Mouse (Mus musculus): ENCODE data around the gene Man1a2. TPM values are rescaled to one million over a fixed set of nuclear protein-coding genes. Genes with fewer than 3 reads are reported as not detected.

The Man1a2 gene
- polyA plus RNA-seq, 1 experiment, result 4.9 TPM

DNA sequence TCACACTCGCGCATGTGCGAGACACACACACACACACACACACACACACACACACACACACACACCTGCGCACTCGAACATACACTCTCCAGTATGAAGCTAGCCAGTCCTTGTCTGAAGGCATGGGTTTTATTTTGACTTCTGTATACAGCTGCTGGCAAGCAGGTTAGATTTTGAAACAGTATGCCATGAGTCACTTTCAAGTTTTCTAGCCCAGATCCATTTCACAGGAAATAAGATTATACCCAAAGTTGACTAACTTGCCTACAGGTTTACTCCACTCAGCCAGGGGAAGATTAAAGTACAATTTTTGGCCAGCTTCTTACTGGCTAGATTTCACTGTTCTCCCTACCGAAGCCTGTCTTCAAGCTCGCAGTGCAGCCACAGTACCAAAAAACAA is 125.9 kb downstream of the Man1a2 start:
- no peak overlapping the region for H3K4me2 ChIP-seq (ENCODE audit: low read depth)
- no peak overlapping the region for H3K4me3 ChIP-seq
- H3ac ChIP-seq (ENCODE audit: control insufficient read depth, insufficient read length), result no peak overlapping the region
- TF ChIP-seq REST (IDR thresholded peaks at IDR 0.05; ENCODE audit: insufficient read depth, insufficient read length) (no peak), CEBPB (IDR thresholded peaks at IDR 0.05; ENCODE audit: insufficient read depth, poor library complexity, severe bottlenecking) (no peak), TCF12 (IDR thresholded peaks at IDR 0.05; ENCODE audit: insufficient read depth, poor library complexity, severe bottlenecking) (no peak), E2F4 (IDR thresholded peaks at IDR 0.05; ENCODE audit: insufficient read depth) (no peak), MYOG (IDR thresholded peaks at IDR 0.05; ENCODE audit: control insufficient read depth in 1 of 3, insufficient read depth in 1 of 3, insufficient read length in 2 of 3, low read depth in 2 of 3) (no peak), TCF3 (IDR thresholded peaks at IDR 0.05; ENCODE audit: insufficient read length, low read depth) (no peak), POLR2A (IDR thresholded peaks at IDR 0.05; ENCODE audit: insufficient read length, low read depth) (no peak), SRF (IDR thresholded peaks at IDR 0.05; ENCODE audit: control insufficient read depth, insufficient read length, low read depth) (no peak), MAX (IDR thresholded peaks at IDR 0.05; ENCODE audit: low read depth) (no peak), POLR2AphosphoS2 (IDR thresholded peaks at IDR 0.05; ENCODE audit: insufficient read length, low read depth) (no peak), MYOD1 (IDR thresholded peaks at IDR 0.05; ENCODE audit: control insufficient read depth in 1 of 3, insufficient read length in 2 of 3, low read depth in 2 of 3) (no peak), USF1 (IDR thresholded peaks at IDR 0.05; ENCODE audit: low read depth) (no peak)
- H3K27me3 ChIP-seq (ENCODE audit: control insufficient read depth, insufficient read depth, insufficient read length), result no peaks in the 10 kb centered on the region
- H3K36me3 ChIP-seq (ENCODE audit: control insufficient read depth, insufficient read depth), result peaks cover 4% of the 10 kb centered on the region
- H3K79me2 ChIP-seq (ENCODE audit: control insufficient read depth, insufficient read depth), result no peaks in the 10 kb centered on the region

DNA sequence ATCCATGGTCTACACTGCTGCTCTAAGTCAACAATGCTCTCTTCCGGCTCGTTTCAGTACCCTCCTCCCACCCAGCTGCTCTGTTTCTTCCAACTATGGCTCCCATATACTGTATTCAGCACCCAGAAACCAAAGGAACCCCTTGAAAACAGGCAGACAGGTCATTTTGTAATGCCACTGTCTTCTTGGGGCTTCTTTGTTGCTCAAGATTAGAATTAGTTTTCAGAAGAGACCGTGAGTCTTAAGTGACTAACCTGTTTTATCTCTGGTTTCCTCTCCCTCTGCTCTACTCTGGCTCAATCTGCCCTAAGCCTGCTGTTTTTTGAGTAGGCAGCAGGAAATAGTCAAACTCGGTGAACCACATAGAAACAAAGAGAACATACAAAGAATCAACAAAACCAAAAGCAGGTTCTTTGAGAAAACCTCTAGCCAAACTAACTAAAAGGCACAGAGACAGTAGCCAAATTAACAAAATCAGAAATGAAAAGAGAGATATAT is 127.0 kb downstream of the Man1a2 start:
- TF ChIP-seq POLR2A (IDR thresholded peaks at IDR 0.05; ENCODE audit: insufficient read length, low read depth), result no peak
- no peak for TF ChIP-seq MAX (IDR thresholded peaks at IDR 0.05; ENCODE audit: low read depth)
- no peak for TF ChIP-seq TCF12 (IDR thresholded peaks at IDR 0.05; ENCODE audit: insufficient read depth, poor library complexity, severe bottlenecking)
- no peak for TF ChIP-seq MYOD1 (IDR thresholded peaks at IDR 0.05; ENCODE audit: control insufficient read depth in 1 of 3, insufficient read length in 2 of 3, low read depth in 2 of 3)
- no peak for TF ChIP-seq REST (IDR thresholded peaks at IDR 0.05; ENCODE audit: insufficient read depth, insufficient read length)
- no peak for TF ChIP-seq CEBPB (IDR thresholded peaks at IDR 0.05; ENCODE audit: insufficient read depth, poor library complexity, severe bottlenecking)
- TF ChIP-seq SRF (IDR thresholded peaks at IDR 0.05; ENCODE audit: control insufficient read depth, insufficient read length, low read depth), result no peak
- TF ChIP-seq E2F4 (IDR thresholded peaks at IDR 0.05; ENCODE audit: insufficient read depth), result no peak
- no peak for TF ChIP-seq TCF3 (IDR thresholded peaks at IDR 0.05; ENCODE audit: insufficient read length, low read depth)
- no peak for TF ChIP-seq MYOG (IDR thresholded peaks at IDR 0.05; ENCODE audit: control insufficient read depth in 1 of 3, insufficient read depth in 1 of 3, insufficient read length in 2 of 3, low read depth in 2 of 3)
- no peak for TF ChIP-seq POLR2AphosphoS2 (IDR thresholded peaks at IDR 0.05; ENCODE audit: insufficient read length, low read depth)
- TF ChIP-seq USF1 (IDR thresholded peaks at IDR 0.05; ENCODE audit: low read depth), result no peak
- Histone ChIP-seq H3ac (ENCODE audit: control insufficient read depth, insufficient read length) (no peak overlapping the region), H3K4me2 (ENCODE audit: low read depth) (no peak overlapping the region), H3K27me3 (ENCODE audit: control insufficient read depth, insufficient read depth, insufficient read length) (no peaks in the 10 kb centered on the region), H3K36me3 (ENCODE audit: control insufficient read depth, insufficient read depth) (peaks cover 4% of the 10 kb centered on the region), H3K79me2 (ENCODE audit: control insufficient read depth, insufficient read depth) (no peaks in the 10 kb centered on the region), H3K4me3 (no peak overlapping the region)

DNA sequence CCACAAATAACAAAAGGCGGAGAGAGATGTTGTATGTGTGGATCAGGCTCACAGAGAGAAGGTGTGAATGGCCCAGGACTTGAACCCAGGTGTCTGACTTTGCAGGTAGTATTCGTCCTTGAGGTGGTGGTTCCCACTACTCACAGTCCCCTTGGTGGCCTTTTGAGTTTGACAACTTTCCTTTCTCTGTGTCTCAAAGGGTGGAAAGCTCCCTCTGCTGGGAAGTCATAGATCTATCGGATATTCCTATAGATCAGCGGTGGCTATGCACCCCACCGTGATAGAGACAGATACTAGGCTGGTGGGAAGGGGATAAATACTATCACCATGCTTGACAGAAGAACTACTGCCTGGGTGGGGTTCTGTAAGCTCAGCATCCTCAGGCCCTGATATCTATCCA is 130.5 kb downstream of the Man1a2 start:
- Histone ChIP-seq H3K4me2 (ENCODE audit: low read depth) (no peak overlapping the region), H3K79me2 (ENCODE audit: control insufficient read depth, insufficient read depth) (no peaks in the 10 kb centered on the region), H3K36me3 (ENCODE audit: control insufficient read depth, insufficient read depth) (no peaks in the 10 kb centered on the region), H3ac (ENCODE audit: control insufficient read depth, insufficient read length) (no peak overlapping the region), H3K27me3 (ENCODE audit: control insufficient read depth, insufficient read depth, insufficient read length) (no peaks in the 10 kb centered on the region), H3K4me3 (no peak overlapping the region)
- TF ChIP-seq SRF (IDR thresholded peaks at IDR 0.05; ENCODE audit: control insufficient read depth, insufficient read length, low read depth), result no peak
- no peak for TF ChIP-seq POLR2AphosphoS2 (IDR thresholded peaks at IDR 0.05; ENCODE audit: insufficient read length, low read depth)
- no peak for TF ChIP-seq MYOG (IDR thresholded peaks at IDR 0.05; ENCODE audit: control insufficient read depth in 1 of 3, insufficient read depth in 1 of 3, insufficient read length in 2 of 3, low read depth in 2 of 3)
- no peak for TF ChIP-seq POLR2A (IDR thresholded peaks at IDR 0.05; ENCODE audit: insufficient read length, low read depth)
- TF ChIP-seq MAX (IDR thresholded peaks at IDR 0.05; ENCODE audit: low read depth), result no peak
- TF ChIP-seq REST (IDR thresholded peaks at IDR 0.05; ENCODE audit: insufficient read depth, insufficient read length), result no peak
- no peak for TF ChIP-seq TCF12 (IDR thresholded peaks at IDR 0.05; ENCODE audit: insufficient read depth, poor library complexity, severe bottlenecking)
- no peak for TF ChIP-seq MYOD1 (IDR thresholded peaks at IDR 0.05; ENCODE audit: control insufficient read depth in 1 of 3, insufficient read length in 2 of 3, low read depth in 2 of 3)
- TF ChIP-seq E2F4 (IDR thresholded peaks at IDR 0.05; ENCODE audit: insufficient read depth), result no peak
- TF ChIP-seq CEBPB (IDR thresholded peaks at IDR 0.05; ENCODE audit: insufficient read depth, poor library complexity, severe bottlenecking), result no peak
- no peak for TF ChIP-seq USF1 (IDR thresholded peaks at IDR 0.05; ENCODE audit: low read depth)
- no peak for TF ChIP-seq TCF3 (IDR thresholded peaks at IDR 0.05; ENCODE audit: insufficient read length, low read depth)

DNA sequence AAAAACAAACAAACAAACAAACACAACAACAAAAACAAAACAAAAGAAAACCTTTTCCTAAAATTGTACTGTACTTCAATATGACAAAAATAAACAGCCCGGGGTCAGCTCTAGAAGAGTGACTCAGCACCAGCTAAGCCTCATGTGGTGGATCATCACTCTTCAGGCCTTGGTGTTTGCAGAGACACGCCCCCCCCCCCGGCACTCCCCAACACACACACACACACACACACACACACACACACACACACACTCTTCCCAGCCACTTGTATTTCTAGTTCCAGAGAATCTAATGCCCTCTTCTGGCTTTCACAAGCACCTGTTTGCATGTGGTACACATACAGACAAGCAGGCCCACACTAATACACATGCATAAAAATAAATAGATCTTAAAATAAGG is 133.1 kb downstream of the Man1a2 start:
- Histone ChIP-seq H3K4me3 (no peak overlapping the region), H3K79me2 (ENCODE audit: control insufficient read depth, insufficient read depth) (no peaks in the 10 kb centered on the region), H3ac (ENCODE audit: control insufficient read depth, insufficient read length) (no peak overlapping the region), H3K36me3 (ENCODE audit: control insufficient read depth, insufficient read depth) (no peaks in the 10 kb centered on the region), H3K27me3 (ENCODE audit: control insufficient read depth, insufficient read depth, insufficient read length) (no peaks in the 10 kb centered on the region), H3K4me2 (ENCODE audit: low read depth) (no peak overlapping the region)
- TF ChIP-seq TCF12 (IDR thresholded peaks at IDR 0.05; ENCODE audit: insufficient read depth, poor library complexity, severe bottlenecking) (no peak), E2F4 (IDR thresholded peaks at IDR 0.05; ENCODE audit: insufficient read depth) (no peak), SRF (IDR thresholded peaks at IDR 0.05; ENCODE audit: control insufficient read depth, insufficient read length, low read depth) (no peak), POLR2AphosphoS2 (IDR thresholded peaks at IDR 0.05; ENCODE audit: insufficient read length, low read depth) (no peak), CEBPB (IDR thresholded peaks at IDR 0.05; ENCODE audit: insufficient read depth, poor library complexity, severe bottlenecking) (no peak), MAX (IDR thresholded peaks at IDR 0.05; ENCODE audit: low read depth) (no peak), MYOD1 (IDR thresholded peaks at IDR 0.05; ENCODE audit: control insufficient read depth in 1 of 3, insufficient read length in 2 of 3, low read depth in 2 of 3) (no peak), MYOG (IDR thresholded peaks at IDR 0.05; ENCODE audit: control insufficient read depth in 1 of 3, insufficient read depth in 1 of 3, insufficient read length in 2 of 3, low read depth in 2 of 3) (no peak), POLR2A (IDR thresholded peaks at IDR 0.05; ENCODE audit: insufficient read length, low read depth) (no peak), USF1 (IDR thresholded peaks at IDR 0.05; ENCODE audit: low read depth) (no peak), TCF3 (IDR thresholded peaks at IDR 0.05; ENCODE audit: insufficient read length, low read depth) (no peak), REST (IDR thresholded peaks at IDR 0.05; ENCODE audit: insufficient read depth, insufficient read length) (no peak)
